Mouse (Mus musculus) c-Kit-positive CD71-positive TER-119-positive erythroid progenitor cells, embryonic 14.5 days (primary cell): ENCODE results near the gene Mrps33.

Experiments
- DNase-seq: peaks from one replicate; pipeline ENCODE4 v3.0.0-alpha.2; 2013; ENCODE audit warnings: low spot score

The Mrps33 gene

GRCm38 (mm10) chr6:39778506-39778905 is 32.3 kb downstream of the Mrps33 start:
- no peak for DNase-seq

DNA sequence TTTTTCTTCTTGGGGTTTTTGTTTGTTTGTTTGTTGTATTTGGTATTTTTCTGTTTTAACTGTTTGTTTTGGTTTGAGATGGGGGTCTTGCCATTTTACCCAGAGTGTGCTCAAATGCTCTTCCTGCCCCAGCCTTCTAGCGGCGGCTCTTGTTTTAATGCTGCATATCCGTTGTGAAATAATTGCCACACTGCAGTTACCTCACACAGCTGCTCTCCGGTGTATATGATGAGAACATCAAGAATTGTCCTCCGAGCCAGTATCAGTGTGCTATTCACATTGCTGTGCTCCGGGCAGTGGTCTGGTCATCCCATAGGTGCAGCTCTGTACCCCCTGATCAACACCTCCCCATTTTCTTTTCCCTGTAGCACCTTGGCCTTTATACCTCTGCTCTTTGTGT is 34.5 kb downstream of the Mrps33 start:
- no peak for DNase-seq

DNA sequence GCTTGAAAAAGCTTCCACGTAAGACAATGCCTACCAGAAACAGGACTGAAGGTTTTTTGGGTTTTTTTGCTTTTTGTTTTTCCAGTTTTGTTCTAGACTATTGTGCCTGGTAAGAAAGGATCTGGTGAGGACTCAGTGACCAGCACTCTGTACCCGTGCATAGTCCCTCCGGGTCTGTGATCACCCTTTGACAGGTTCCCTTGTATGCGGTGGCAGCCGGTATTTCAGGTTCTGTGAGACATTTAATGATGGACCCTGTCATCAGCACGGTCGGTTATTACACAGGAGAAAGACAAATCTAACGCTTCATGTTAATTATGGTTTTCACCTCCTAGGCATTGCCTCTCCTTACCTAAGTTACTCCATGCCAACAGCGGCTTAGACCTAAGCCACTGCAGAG is 35.8 kb downstream of the Mrps33 start:
- DNase-seq = no peak

DNA sequence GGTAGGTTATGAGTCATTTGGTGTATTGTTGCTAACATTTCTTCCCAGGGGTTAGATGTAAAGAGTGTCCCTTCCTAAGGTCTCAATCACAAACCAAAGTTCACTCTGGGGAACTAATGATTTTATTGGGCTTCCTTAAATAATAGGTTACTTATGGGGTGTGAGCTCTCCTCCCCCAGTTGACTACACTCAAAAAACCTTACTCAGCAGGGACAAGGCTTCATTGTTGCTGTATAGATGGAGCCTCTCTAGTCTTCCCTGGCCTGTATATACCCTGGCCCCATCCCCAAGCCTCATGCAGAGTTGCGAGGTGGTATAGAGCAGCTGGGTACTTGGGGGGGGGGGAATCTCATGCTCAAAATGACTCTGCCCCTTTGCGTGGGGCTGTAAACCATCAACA is 53.6 kb downstream of the Mrps33 start:
- no peak for DNase-seq
